Mouse (Mus musculus) mouse trophoblast stem cell (cell line): ENCODE measurements around the gene Zfp213.

Source experiments
- in situ Hi-C, 2 experiments: fragments of 300-500 bp; cut with MseI, MboI; formaldehyde crosslinking; loops; 2 replicates in 1 of 2; 3 replicates in 1 of 2; pipeline ENCODE4 v1.15.1; 2025

Zfp213 gene

DNA sequence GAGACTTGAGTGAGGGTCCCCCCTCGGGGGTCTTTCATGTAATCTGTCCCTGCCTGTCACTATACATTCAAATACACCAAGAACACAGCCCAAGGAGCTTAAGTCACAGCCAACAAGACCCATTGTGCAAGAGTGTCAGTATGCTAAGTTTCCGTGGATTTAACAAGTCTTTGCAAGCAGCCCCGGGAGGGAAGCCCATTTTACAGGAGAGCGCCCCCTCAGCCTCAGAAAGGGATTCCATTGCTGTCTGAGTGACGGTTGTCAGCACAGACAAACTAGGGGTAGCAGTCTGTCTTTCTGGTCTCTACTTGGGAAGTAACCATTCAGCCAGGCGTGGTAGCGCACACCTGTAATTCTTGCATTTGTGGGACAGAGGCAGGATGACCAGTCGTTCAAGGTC lies 10.1 kb upstream of the Zfp213 start:
- in situ Hi-C loops: loop anchor here (5.0 to 25.0 kb wide), 3 partner anchors 33 to 387 kb away; partner anchors contain the start of gene Zfp40 (in 1 of the 2)

DNA sequence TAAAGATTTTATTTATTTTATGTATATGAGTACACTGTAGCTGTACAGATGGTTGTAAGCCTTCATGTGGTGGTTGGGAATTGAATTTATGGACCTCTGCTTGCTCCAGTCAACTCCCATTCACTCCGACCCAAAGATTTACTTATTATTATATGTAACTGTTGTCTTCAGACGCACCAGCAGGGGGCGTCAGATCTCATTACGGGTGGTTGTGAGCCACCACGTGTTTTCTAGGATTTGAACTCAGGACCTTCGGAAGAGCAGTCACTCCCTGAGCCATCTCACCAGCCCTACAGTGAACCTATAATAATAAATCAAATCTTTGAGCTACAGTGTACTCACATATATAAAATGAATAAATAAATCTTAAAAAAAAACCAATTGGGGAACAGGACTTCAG lies 8.0 kb upstream of the Zfp213 start:
- in situ Hi-C loops: loop anchor here (5.0 to 25.0 kb wide), 3 partner anchors 35 to 385 kb away; partner anchors contain the start of gene Zfp40 (in 1 of the 2)

DNA sequence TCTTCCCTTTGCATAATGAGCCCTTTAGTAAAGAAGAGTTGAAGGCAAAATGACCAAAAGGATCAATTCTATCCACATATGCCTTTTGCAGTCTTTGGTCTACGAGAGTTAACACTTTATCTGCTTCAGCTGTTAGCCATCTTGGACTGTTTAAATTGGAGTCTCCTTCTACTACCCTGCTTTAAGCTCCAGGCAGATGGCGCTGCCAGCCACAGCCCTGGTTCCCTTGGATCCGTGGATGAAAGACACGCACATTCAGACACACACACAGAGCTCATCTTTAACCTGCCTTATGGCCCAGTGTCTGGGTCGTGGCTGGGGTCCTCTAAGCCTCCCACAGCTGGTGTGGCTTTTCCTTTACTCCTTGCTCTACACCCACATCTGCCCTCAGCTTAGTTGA lies 7.0 kb upstream of the Zfp213 start:
- in situ Hi-C loops: loop anchor here (5.0 to 25.0 kb wide), 3 partner anchors 36 to 384 kb away; partner anchors contain the start of gene Zfp40 (in 1 of the 2)

DNA sequence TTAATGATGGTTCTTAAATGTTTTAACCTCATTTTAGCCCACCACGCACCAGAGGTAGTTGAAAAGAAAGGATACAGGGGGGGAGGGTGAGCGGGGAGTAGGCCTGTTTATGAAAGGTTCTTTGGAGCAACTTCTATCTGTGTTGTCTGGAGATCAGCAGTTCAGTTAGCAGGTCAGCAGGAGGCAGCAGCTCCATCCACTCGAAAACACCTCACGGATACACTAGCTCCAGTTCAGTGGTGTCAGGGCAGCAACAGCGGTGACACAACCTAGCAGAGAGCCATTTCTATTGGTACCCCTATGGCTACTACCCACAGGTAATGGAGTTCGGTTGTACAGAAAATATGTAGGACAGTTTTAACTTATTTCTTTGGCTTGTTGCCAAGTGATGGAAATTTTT lies 6.0 kb upstream of the Zfp213 start:
- in situ Hi-C loops: loop anchor here (5.0 to 25.0 kb wide), 3 partner anchors 37 to 383 kb away; partner anchors contain the start of gene Zfp40 (in 1 of the 2)

DNA sequence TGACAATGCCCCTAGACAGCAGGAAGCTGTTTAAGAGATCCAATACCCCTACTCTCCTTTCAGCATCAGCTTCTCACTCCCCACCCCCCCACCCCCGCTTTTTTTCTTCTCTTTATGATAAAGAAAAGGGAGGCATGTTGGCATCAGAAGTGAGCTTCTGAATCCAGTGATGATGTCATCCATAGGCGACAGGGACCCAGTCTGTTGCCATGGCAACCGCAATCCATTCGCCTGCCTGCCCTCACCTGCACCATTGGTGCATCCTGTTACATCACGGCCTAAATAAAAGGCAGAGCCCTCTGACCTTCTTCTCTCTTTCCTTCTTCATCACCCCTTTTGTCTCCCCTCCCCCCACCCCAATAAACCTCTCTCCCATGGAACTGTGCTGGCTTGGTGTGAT lies 4.3 kb upstream of the Zfp213 start:
- in situ Hi-C loops: loop anchor here in 1 of 2 experiments (25.0 kb wide), 1 partner anchor 381 kb away; the partner anchor contains the start of gene Zfp40

DNA sequence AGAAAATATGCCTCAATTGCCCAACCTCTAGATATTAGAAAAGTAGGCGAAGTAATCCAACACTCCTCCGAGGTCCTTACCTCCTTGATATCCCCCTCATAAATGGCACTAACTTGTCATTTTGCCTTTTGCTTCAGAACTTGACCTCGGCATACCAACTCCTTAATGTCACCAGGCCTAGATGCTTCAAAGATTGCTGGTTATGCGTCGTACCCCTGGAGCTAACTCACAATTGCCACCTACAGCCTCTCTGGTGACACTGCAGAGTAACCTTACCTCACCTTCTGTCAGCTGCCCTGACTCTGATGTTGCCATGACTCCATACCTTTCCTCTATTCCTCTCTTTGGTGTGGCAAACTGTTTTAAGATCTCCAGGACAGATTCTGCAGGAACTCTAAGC lies 2.7 kb upstream of the Zfp213 start:
- in situ Hi-C loops: loop anchor here in 1 of 2 experiments (25.0 kb wide), 1 partner anchor 379 kb away; the partner anchor contains the start of gene Zfp40

DNA sequence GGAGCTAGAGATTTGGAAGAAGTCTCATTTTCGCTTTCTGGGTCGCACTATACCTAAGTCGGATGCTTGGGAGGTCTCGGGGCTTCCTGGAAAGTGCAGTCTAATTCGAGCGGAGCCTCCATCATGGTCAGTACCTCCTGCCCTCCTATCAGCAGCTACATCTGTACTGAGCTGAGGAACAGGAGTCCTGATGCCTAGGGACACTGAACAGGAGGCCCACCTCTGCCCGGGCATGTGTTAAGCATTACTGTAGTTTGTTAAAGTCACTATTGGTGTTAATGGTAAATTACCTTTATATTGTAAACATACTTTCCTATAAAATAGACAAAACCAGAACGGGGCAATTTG lies 304 bp upstream of the Zfp213 start:
- in situ Hi-C loops: loop anchor here in 1 of 2 experiments (25.0 kb wide), 1 partner anchor 377 kb away; the partner anchor contains the start of gene Zfp40

DNA sequence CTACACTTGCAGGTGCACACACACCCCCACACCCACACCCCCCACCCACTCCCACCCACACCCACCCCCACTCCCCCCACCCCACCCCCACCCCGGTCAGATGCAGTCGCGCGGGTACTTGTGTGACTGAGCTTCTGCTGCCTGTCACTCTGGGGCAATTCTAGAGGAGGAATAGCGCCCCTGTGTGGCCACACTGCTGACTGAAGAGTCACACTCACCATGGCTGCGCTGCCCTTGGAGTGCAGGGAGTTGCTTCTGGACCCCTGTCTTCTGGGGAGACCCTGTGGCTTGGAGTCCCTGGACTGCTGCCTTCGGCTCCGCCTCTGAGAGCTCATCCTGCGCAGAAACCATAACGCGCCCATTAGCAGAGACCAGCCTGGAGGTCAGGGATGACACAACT lies 4.3 kb downstream of the Zfp213 start:
- in situ Hi-C loops: loop anchor here in 1 of 2 experiments (25.0 kb wide), 1 partner anchor 372 kb away; the partner anchor contains the start of gene Zfp40

DNA sequence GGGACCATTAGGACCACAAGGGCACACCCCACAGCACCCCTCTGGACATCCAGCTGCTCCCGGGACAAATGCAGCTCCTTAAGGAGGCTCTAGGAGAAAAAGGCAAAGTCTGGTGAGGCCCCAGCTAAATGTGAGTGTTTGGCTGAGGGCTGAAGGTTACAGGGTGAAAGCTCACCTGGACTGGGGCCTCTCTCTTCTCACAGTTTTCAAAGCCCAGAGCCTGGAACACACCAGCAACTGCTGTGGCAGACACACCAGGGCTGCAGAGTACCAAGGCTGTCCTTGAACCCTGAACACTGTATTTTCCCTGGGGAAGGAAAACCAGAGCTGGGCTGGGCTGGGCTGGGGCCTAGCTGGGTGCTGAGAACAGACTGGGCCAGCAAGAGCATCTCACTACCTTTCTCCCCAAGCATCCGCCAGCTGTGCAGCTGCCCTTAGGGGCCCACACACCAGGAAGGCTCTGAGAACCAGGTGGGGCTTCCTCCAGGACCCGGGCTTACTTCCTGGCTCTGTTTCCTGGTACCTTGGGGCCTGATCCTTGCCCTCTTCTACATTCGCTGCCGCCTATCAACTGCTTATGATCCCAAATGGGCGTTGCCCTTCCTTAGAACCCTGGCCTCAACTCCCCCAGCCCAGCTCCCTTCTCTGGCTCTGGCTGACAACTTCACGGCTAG lies 8.7 kb downstream of the Zfp213 start:
- in situ Hi-C loops: loop anchor here in 1 of 2 experiments (25.0 kb wide), 1 partner anchor 368 kb away; the partner anchor contains the start of gene Zfp40

DNA sequence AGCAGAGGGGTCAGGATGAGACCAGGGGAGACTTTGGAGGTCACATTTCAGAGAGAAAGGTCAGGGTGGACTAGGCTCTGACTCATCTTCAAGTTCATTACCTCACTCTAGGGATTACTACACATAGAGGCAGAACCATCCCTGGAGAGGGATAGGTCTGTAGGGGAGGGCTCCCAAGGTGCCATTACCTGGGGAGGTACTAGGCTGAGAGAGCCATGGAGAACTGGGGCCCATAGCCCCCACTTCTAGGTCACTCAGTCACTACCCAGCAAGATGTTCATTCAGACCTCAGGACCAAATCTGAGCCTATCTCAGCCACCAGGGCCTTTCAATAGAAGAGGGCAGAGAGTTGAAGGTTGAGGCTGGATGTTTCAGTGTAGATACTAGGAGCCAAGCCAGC lies 9.7 kb downstream of the Zfp213 start:
- in situ Hi-C loops: loop anchor here in 1 of 2 experiments (25.0 kb wide), 1 partner anchor 367 kb away; the partner anchor contains the start of gene Zfp40

DNA sequence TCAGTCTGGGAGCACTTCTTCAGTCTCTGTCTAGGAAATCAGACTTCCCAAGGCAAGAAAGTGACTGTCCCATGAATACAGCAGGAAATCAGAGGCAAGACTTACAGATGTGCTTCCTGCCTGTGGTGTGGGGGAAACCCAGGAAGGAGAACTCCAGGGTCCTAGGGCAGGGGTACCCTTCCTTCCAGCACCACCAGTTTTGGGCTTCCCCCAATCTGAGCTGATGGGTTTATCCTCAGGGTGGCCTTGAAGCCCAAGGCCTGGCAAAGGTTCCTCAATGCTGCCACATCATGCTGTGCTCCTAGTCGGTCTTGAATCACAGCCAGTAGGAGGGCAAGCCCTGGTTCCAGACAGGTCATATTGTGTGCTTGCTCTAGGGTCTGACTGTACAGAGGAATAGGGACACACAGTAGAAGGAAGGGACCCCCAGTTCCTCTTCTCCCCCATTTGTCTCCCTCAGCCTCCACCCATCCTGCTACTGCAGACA lies 10.4 kb downstream of the Zfp213 start:
- in situ Hi-C loops: loop anchor here in 1 of 2 experiments (25.0 kb wide), 1 partner anchor 366 kb away; the partner anchor contains the start of gene Zfp40

DNA sequence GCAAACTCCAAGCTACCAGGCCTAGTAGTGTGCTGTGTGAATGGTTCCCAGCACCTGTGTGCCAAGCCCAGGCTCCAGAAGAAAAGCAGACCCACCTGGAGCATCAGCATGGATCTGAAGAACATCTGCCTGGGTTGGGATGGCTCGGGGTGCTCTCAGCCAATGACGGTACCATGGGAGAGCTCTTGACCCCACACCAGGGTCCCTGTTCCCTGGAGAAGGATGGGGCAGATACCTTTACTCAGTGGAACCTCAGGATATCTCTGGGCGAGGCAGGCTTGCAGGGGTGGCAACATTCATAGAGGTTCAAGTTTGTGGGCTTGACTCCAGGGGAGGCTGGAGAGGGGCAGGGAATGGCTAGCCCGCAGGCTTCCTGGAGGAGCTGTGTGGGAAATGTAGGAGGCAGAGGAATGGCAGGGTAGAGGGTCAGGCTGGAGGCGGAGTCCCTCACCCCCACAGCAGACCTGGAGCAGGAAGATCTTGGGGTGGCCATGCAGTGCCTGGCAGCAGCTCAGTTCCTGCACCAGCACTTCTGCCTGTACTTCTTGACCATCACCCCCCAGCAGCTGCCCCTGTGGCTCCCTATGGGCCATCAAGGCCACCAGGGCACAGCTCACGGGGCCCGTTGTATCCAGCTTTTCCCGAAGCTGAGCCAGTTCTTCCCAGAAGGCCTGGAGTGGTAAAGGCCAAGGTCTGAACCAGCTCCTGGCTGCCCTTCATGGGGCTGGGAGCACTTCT lies 11.0 kb downstream of the Zfp213 start:
- in situ Hi-C loops: loop anchor here in 1 of 2 experiments (25.0 kb wide), 1 partner anchor 366 kb away; the partner anchor contains the start of gene Zfp40

DNA sequence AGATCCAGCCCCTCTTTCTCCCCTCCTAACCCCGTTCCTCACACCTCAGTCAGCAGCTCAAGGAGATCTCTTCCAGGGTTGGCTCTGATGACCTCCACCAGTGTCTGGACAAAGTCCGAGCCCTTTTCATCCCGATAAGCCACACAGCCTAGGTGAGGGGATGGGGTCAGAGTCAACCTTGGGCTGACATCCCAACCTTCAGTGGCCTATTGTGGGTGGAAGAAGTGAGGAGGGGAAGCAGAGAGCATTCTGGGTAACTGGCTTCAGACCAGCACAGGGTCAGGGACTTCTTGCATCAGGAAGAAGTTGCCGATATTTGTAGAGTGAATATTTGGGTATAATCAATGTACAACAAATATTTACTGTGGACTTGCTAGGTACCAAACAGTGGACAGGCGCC lies 12.1 kb downstream of the Zfp213 start:
- in situ Hi-C loops: loop anchor here in 1 of 2 experiments (25.0 kb wide), 1 partner anchor 365 kb away; the partner anchor contains the start of gene Zfp40

DNA sequence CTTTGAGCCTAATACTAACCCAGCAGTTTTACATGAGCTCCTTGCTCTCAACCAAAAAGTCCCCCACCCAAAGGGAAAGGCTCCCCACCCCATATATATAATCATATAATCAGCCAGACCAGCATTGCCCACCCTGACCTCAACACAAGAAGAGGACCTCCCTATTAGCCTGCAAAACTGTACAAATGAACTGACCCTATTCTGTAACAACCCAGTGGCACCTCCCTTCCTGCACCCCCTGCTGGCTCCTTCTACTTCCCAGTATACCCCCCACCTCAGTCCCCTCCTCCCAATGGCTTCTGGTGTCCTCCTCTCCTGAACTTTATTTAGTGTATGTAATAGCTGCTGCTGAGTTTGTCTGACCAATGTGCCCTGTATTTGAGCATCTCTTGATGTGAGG lies 12.6 kb downstream of the Zfp213 start:
- in situ Hi-C loops: loop anchor here in 1 of 2 experiments (25.0 kb wide), 1 partner anchor 364 kb away; the partner anchor contains the start of gene Zfp40

DNA sequence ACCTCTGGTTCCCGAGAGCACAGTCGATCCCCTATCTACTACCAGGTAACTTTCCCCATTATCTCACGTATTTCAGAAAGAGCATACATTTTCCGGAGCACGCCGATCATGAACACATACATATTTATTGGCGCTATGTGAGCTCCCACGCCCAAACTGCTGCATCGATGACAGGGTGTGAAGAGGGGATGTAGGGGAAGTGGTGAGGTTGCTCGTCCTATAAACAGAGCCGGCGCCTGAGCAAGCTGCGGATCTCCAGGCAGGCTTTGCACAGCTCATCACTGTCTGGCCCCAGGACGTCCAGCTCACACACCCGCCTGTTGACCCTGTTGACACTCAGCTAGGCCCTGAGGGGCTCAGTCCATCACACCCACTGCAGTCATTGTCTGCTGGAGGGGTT lies 13.2 kb downstream of the Zfp213 start:
- in situ Hi-C loops: loop anchor here in 1 of 2 experiments (25.0 kb wide), 1 partner anchor 364 kb away; the partner anchor contains the start of gene Zfp40

DNA sequence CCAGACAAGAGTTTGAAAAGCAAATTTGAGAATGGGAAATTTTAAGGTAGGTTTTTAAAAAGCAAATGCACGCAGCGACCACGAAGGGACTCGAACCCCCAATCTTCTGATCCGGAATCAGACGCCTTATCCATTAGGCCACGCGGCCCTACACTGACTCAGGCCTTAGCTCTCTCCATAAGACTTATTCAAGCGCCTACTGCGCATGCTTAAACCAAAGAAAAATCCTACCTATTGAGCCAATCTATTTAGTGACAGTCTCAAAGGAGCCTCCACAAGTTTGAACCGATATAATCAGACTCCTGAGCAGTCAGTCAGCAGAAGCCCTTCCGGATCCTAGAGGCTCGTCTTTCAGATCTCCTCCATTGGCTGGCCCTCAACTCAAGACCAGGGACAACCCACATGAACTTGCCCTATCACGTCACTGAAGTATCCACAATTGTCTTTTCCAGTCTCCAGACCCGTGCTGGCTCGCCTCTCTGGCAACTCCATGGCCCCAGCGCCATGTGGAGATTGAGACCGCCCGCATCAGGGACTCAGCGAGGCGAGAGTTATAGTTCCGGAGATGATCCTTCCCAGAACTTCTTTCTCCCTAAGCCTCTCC lies 13.7 kb downstream of the Zfp213 start:
- in situ Hi-C loops: loop anchor here in 1 of 2 experiments (25.0 kb wide), 1 partner anchor 363 kb away; the partner anchor contains the start of gene Zfp40

DNA sequence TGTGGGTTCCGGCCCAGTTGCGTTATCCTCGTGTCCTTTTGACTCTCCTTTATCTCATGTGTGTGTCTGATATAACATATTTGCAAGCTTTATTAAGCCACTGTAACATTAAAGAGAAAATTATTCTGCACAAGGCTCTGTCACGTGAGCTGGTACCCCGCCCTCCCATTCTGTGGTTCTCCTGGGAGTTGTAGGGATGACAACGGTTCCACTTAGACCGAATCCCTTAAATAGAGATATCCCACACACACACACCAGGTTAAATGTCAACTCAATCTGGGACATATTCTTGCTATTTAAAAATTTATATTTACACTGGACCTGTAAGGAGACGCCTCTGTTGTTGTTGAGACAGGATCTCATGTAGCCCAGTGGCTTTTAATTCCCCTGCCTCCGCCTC lies 14.6 kb downstream of the Zfp213 start:
- in situ Hi-C loops: no loop called here

DNA sequence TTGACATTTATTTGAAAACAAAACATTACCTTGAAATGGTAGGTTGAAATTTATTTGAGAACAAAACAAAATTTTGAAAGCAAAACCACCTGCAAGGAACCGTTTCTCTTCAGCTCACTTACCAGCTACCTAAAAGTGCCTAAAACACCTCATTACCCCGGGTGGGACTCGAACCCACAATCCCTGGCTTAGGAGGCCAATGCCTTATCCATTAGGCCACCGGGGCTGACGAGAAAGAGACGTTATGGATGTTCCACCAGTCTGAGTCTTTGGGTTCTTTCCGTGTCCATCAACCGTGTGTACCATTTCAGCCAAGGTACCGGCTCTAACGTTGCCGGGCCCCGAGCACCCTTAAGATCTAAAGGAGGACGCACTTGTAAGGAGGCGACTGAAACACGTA lies 15.4 kb downstream of the Zfp213 start:
- in situ Hi-C loops: no loop called here

DNA sequence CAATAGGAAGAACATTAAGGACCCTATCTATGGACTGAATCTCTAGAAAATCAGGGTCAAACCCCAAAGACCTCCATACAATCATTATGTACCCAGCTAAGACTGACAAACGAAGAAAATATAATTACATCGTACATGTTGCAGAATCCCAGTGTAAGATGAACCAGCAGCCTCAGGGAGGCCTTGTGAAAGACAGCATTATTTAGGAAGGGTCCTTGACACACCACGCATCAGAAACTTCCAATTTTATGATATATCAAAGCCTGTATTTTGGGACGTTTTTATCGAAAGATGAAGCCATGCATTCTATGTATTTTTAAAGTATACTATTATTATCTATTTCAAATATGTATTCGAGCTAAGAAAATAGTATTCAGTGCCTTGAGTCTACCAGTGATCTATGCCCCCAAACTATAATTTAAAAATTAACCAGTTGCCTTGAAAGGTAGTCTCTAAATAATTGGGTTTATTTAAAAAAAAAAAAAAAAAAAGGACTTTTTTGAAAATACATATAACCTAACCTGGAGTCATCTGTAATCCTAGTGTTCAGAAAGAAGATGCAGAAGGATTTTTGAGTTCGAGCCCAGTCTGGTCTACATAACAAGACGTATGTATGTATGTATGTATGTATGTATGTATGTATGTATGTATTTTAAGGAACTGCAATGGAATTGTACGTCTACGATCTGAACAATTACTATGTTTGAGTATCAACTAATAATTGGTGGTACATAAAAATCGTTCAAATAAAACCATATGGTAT lies 16.2 kb downstream of the Zfp213 start:
- in situ Hi-C loops: no loop called here
